Mouse (Mus musculus) heart, adult 2 months (tissue): Measurements from ENCODE around the gene Eci1.

ENCODE experiments used
- CTCF ChIP-seq: fragments of 200-600 bp; IDR thresholded peaks from 2 replicates; pipeline ENCODE4 v1.8.1; 2022; ENCODE audit warnings: antibody characterized with exemption, mild to moderate bottlenecking, moderate library complexity
- EP300 ChIP-seq: fragments of 200-500 bp; IDR thresholded peaks from 2 replicates; pipeline ENCODE4 v1.6.1; 2011; ENCODE audit warnings: low read depth, low read length, control low read depth; ENCODE audit not compliant: insufficient read depth

DNA sequence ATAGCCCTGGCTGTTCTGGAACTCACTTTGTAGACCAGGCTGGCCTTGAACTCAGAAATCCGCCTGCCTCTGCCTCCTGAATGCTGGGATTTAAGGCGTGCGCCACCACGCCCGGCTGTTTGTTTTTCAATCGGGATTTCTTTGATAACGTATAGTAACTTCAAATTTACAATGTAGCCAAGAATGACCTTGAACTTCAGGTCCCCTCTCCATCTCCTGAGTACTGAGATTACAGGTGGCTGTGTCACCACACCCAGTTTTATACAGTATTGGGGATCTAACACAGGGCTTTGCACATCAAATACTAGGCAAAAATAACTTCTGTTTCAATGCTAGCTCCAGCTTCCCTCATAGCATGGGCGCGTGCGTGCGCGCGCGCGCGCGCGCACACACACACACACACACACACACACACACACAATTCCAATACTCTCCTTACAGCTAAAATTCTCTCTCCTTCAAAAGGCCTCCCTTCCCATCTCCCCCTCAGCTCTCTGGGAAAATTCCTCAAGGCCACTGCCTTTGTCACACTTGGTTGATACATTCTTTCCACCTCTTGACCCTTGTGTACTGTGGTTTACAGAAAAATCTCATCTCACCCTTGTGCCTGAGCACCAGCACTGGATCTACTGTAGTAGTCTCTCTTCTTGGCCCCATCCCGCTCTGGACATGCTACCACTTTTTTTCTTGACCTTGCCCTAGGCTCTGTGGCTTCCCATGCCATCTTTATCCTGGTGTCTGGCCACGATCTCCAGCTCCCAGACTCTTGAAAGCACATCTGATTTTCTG is 54.8 kb downstream of the Eci1 start:
- TF ChIP-seq CTCF (no peak), EP300 (no peak)
